Mouse (Mus musculus) thymus, postnatal 25 days (tissue): ENCODE measurements around the gene Tmem234.

Source experiments
- DNase-seq: peaks from one replicate; pipeline ENCODE4 v3.0.0; 2022

Tmem234 gene

GRCm38 (mm10) chr4:129580347-129580746, 20.1 kb upstream of the Tmem234 start:
- DNase-seq, result peak; percentile 72

DNA sequence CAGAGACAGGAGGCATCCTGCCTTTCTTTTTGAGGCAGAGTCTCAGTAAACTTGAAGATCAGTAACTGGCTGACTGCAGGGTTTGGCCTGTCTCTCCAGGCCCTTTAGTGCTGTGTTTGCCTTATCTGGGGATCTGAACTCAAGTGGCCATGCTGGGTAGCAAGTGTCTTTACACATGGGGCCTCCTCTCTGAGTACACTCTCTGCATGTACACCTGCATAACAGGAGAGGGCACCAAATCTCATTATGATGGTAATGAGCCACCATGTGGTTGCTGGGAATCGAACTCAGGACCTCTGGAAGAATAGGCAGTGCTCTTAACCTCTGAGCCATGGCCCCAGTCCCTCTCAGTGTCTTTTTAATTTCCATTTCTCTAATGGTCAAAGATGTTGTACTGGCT, 18.2 kb upstream of the Tmem234 start:
- DNase-seq, result no peak

GRCm38 (mm10) chr4:129584370-129584769, 16.1 kb upstream of the Tmem234 start:
- DNase-seq, result no peak

GRCm38 (mm10) chr4:129584884-129585608, 15.4 kb upstream of the Tmem234 start:
- DNase-seq, result peak; percentile 93

DNA sequence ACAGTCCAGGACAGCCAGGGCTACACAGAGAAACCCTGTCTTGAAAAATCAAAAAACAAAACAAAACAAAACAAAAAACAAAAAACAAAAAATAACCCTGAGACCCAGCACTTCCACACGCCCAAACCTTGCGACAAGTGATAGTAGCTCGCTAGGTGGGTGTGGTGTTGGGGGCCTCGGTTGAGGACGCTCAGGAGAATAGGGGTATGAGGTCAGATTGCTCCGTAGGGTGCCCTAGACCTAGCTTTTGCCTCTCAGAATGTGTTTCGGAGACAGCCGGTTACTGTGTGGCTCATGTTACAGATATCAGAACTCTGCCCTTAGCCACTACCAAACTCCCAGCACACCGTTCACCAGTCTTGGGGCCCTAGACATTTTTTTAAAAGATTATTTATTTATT, 14.7 kb upstream of the Tmem234 start:
- DNase-seq, result no peak

DNA sequence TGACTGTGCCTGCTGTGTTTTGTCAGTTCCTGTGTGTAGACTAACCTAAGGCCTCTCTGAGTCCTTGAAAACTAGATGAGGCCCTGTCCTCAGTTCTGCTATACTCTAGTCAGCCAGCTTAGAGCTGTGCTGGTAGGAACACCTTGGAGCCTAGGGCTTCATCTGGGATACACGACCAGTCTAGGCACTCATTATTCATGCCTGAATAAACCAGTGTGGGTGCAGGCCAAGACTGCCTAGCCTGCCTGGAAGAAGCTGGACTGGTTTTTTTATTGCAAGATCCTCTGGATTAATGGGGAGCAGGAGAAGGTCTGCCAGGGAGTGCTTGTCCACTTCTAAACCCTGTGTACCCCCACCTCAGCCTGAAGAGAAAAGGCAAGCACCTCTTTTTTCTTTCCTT, 13.5 kb upstream of the Tmem234 start:
- DNase-seq, result no peak

DNA sequence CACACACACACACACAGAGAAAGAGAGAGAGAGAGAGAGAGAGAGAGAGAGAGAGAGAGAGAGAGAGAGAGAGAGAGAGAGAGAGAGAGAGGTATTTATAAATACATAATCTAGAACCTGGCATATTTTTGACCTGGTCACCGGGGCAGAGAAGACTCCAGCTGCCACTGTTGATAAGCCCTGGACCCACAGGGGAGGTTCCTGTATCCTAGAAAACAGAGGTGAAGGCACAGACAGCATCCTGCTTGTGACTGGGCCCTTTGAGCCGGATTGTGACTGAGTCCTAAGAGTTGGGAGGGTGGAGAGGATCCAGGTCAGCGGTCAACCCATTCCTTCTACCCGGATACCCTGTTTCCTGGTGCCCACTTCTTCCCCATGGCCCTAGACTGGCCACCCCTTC, 11.6 kb upstream of the Tmem234 start:
- no peak for DNase-seq

GRCm38 (mm10) chr4:129608426-129609025, 8.1 kb downstream of the Tmem234 start:
- peak; percentile 87 for DNase-seq

- peak; percentile 53 for DNase-seq
These were observed 8.7 kb downstream of the Tmem234 start for GRCm38 (mm10) chr4:129609139-129609631.

DNA sequence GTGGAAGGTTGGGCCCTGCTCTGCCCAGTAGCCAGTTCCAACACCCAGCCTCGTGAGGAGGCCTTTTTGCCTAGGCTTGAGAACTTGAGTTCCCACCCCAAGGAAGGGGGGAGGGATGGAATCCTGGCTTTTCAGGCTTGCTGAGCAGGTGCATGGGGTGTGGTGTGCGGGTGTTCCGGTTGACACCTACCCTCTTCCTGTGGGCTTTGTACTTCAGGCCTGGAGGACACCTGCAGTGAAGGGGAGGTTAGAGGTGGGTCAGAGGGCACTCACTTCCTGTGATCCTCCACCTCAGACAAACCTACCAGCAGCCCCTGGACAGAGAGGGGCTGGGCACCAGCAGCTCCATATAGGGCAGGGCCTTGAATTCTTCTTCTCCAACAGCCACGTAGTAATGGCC, 9.6 kb downstream of the Tmem234 start:
- DNase-seq, result peak; percentile 84

GRCm38 (mm10) chr4:129610472-129610871, 10.0 kb downstream of the Tmem234 start:
- no peak for DNase-seq

- no peak for DNase-seq
These were observed 13.6 kb downstream of the Tmem234 start, which contains the start of gene Dcdc2b for GRCm38 (mm10) chr4:129614093-129614492. Dcdc2b (minus strand) TSS chr4:129614257.

GRCm38 (mm10) chr4:129615801-129616290, 15.4 kb downstream of the Tmem234 start:
- no peak for DNase-seq

- no peak for DNase-seq
These were observed 16.2 kb downstream of the Tmem234 start for GRCm38 (mm10) chr4:129616631-129617030.

DNA sequence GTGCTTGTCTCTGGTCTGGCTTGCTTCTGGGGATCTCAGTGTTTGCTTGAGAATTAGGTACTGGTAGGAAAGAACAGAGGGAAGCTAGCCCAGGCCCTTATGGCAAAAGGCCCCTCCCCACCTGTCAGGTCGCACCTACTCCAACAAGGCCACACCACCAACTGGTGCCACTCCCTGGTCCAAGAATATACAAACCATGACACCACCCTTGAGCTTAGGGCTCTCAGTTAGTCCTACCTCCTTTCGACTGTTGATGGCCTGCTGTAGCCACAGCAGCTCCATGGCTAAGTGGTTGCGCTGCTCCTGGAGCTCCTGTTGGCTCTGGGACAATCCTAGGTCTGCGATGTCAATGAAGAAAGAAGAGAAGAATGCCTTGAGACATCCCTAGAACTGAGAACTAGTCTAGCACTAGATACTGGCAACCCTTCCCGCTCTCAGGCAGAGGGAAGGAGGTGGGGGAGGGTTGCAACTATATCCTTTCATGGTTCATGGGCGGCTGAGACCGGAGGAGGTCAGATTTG, 16.7 kb downstream of the Tmem234 start:
- DNase-seq, result no peak

DNA sequence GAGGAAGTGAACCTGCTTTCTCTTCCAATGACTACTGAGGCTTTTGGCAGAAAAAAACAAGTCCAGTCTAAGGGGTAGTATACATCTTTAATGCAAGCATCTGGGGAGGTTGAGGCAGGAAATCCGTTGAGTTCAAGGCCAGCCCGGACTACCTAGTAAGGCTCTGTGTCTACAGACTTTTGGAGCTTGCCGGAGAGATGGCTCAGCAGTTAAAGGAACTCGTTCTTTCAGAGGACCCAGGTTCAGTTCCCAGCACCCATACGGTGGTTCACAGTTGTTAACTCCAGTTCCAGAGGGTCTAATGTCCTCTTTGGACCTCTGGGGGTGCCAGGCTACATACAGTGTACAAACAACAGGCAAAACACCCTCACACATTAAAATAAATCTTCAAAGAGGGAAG, 17.6 kb downstream of the Tmem234 start:
- no peak for DNase-seq

DNA sequence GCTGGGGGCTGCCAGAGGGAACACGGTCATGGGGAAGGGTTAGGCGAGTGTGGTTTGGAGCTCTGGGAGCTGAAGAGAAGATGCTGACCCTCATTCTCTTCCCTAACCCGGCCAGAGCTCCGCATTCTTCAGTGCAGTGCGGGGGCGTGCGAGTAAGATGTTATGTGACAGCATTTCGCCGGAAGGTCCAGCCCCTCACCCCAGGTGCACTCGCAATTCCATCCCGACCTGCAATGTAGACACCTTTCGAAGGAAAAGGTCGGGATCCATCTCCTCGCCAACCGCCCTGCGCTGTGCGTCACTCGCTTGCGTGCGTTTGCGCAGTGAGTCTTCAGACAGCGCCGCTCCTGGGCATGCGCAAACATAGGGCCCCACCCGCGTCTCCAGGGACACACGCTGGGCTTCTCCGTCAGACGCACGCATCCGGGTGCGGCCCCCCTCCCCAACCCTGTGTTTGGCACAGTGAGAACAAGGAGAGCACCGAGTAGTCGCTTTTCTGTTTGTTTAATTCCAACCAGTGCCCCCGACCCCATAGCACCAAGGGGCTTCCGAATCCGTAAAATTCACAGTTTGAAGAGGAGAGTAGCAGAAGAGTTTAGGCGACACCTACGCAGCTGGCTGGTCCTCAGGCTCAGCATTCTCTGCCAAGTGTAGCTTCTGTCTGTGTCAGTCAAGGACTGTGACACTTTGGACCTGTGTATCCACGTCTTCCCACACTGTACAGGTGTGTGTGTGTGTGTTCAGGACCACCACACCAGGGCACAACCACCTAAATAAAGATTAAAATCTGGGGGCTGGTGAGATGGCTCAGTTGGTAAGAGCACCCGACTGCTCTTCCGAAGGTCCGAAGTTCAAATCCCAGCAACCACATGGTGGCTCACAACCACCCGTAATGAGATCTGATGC, 18.6 kb downstream of the Tmem234 start, which contains the start of gene Iqcc:
Gene Iqcc, minus strand, starts transcription at position 314 of the 906 bp plus-strand sequence.
- DNase-seq, result peak; percentile 95

DNA sequence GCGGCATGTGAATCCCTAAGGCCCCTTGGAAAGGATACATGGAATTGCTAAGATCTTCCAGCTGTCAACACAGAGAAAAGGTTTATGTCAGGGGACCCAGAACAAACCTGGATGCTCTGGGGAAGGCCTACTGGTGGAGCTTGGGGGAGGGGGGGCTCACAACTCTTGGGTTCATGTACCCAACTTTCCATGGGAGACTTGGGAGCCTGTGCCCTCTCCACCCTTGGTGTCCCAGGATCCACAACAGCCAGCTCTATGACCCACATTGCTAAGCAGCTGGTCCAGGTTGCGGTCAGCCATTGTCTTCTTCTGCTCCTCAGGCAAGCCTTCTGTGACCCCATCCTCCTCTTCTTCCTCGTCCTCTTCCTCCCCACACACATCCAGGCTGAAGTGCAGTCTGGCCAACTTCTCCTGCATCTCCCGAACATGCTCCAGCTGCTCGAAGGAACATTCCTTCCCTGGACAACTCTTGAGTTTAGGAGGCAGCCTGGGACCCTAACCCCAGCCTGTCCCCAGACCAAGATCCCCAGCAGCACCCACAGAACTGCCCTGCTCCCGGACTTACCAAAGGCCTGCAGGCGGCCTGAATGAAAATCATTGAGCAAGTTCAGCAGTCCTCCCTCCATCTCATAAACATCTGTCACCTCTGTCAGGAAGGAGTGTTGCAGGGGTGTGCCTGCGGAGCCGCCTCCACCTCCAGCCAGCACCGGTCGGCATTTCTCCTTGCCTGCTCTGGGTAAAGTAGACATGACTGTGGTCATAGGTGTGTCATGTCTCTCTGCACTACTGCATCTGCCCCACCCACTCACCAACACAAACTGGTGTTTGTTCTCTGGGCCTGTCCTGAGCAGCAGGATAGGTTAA, 20.2 kb downstream of the Tmem234 start:
- DNase-seq, result no peak

DNA sequence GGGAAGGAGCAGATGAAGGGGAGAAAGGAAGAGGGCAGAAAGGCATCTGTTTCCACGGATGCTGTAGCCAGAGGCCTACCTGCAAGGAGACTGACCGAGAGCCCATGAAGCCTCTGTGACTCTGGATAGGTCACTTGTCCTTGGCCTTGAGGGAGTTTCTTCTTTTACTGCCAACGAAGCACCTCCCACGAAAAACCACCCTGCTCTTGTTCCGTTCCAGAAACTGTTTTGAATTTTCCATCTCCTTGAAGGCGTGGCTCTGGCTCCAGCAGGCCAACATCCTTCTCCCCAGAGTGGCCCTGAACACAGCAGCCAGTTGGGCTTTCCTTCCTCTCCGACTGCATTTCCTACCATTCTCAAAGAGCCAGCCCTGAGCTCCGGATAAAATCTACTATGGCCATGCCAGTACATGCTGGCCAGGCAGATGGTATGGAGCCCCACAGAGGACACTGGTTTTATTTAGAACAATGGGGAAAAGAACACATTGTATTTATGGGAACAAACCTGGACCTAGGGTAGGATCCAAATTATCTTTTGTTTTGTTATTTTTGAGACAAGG, 20.9 kb downstream of the Tmem234 start:
- DNase-seq, result no peak

DNA sequence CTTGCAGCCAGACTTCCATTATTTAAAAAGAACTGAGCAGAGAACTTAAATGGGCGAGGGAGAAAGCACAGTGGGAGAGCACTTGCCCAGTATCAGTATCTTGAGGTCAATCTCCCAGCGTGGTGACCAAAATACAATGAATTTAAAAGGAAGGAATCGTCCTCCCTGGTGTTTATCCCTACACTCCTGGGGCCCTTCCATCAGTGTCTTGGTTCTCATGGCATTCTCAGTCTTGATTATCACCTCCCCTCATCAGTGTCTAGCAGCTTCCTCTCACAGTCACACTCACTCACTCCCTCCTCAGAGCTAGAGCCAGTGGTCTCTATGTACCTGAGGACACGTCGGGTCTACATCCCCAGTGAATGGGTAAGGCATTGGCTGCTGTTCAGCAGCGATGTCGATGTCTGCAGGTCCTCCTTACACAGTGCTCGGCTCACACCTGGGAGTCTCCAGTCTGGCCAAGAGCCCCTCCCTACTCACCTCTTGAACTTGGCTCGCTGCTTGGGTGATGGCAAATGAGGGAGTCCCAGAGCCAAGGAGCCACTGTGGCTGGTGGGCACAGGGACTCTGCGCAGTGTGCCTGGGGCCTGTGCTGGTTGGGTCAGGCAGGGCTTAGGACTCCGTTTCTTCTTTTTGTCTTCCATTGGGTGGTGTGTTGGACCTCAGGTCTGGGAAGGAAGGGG, 21.8 kb downstream of the Tmem234 start:
- no peak for DNase-seq
